Mouse (Mus musculus): ENCODE measurements around the gene Plch2. TPM values are rescaled to one million over a fixed set of nuclear protein-coding genes. Genes with fewer than 3 reads are reported as not detected.

Gene Plch2
- polyA plus RNA-seq, 1 experiment: 0.23 TPM

DNA sequence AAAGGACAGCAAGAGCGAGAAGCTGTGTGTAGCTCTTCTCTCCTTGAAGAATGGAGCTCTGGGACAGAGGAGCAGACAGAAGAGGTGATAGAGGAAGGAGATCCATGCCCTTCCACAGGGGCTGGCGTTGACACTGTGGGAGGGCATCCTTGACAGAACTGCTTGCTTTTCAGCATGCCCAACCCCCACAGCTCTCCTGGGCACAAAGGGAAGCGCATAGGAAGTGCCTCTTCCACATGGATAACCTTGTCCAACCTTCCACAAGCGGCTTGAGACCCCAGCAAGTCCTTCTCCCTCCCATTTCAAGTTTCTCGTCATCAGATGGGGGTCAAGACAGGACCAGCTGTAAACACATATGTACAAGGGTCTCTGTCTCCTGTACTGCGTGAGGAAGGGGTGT lies 23.5 kb downstream of the Plch2 start:
- no peak for TF ChIP-seq CTCF (IDR thresholded peaks at IDR 0.05; ENCODE audit: borderline replicate concordance, insufficient read depth, low read length)
- TF ChIP-seq POLR2A (IDR thresholded peaks at IDR 0.05; ENCODE audit: low read depth, low read length): no peak
- H3K4me1 ChIP-seq (ENCODE audit: control insufficient read depth, insufficient read depth, low read length): no peaks in the 10 kb centered on the region

DNA sequence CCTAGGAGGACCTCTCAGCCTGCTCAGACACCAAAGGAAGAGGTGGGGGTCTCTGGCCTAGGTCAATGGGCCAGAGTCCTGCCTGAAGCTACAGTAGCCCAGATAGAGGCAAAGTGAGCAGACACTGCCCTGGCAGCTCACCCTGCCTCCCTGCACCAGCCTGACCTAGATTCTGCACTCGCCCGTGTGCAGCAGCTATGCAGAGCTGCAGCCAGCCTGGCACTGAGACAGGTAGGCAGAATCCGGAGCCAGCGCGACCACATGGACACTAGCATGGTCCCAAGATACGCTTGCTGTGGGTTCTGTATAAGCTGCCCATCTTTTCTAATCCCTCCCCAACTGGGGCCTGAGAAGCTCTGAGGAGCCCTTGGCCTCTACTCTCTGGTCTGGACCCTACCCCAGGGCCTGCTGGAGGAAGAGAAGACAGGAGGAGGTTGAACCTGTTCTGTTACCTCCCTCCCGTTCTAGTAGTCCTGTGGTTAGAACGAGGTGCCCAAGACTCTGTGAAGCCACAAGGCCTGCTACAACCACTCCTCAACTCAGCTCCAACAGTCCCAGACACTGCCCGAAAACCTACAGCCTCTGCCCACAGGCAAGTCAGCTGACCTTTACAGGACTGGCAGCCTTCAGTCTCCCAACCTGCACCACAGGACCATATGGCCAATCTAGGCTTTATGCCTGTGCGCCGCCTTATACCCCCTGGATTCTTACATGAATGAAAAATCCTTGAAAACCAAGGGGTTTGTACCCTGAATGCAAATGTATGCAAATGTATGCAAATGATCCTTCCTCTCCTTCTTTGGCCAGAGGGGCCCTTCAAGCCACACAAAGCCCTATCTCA lies 32.2 kb downstream of the Plch2 start:
- no peaks in the 10 kb centered on the region for H3K4me1 ChIP-seq (ENCODE audit: control insufficient read depth, insufficient read depth, low read length)
- H3K27ac ChIP-seq (ENCODE audit: insufficient read depth, low read length): no peak overlapping the region
- H3K4me3 ChIP-seq (ENCODE audit: insufficient read depth, low read length): no peak overlapping the region
- no peak for TF ChIP-seq POLR2A (IDR thresholded peaks at IDR 0.05; ENCODE audit: low read depth, low read length)
- no peak for TF ChIP-seq CTCF (IDR thresholded peaks at IDR 0.05; ENCODE audit: borderline replicate concordance, insufficient read depth, low read length)

More for the DNA sequence above, 23.5 kb downstream of the Plch2 start:
- Histone ChIP-seq H3K27ac (ENCODE audit: insufficient read depth, low read length) (no peak overlapping the region), H3K4me3 (ENCODE audit: insufficient read depth, low read length) (no peak overlapping the region)

GRCm38 (mm10) chr4:155022228-155022855 lies 34.2 kb downstream of the Plch2 start:
- no peaks in the 10 kb centered on the region for H3K4me1 ChIP-seq (ENCODE audit: control insufficient read depth, insufficient read depth, low read length)
- TF ChIP-seq POLR2A (IDR thresholded peaks at IDR 0.05; ENCODE audit: low read depth, low read length) (no peak), CTCF (IDR thresholded peaks at IDR 0.05; ENCODE audit: borderline replicate concordance, insufficient read depth, low read length) (no peak)
- H3K27ac ChIP-seq (ENCODE audit: insufficient read depth, low read length): no peak overlapping the region
- H3K4me3 ChIP-seq (ENCODE audit: insufficient read depth, low read length): no peak overlapping the region

GRCm38 (mm10) chr4:155020813-155021212 lies 35.8 kb downstream of the Plch2 start:
- Histone ChIP-seq H3K27ac (ENCODE audit: insufficient read depth, low read length) (no peak overlapping the region), H3K4me1 (ENCODE audit: control insufficient read depth, insufficient read depth, low read length) (no peaks in the 10 kb centered on the region), H3K4me3 (ENCODE audit: insufficient read depth, low read length) (no peak overlapping the region)
- TF ChIP-seq CTCF (IDR thresholded peaks at IDR 0.05; ENCODE audit: borderline replicate concordance, insufficient read depth, low read length): no peak

- no peak overlapping the region for H3K4me3 ChIP-seq (ENCODE audit: insufficient read depth, low read length)
- H3K4me1 ChIP-seq (ENCODE audit: control insufficient read depth, insufficient read depth, low read length): no peaks in the 10 kb centered on the region
- H3K27ac ChIP-seq (ENCODE audit: insufficient read depth, low read length): no peak overlapping the region
- TF ChIP-seq POLR2A (IDR thresholded peaks at IDR 0.05; ENCODE audit: low read depth, low read length) (no peak), CTCF (IDR thresholded peaks at IDR 0.05; ENCODE audit: borderline replicate concordance, insufficient read depth, low read length) (no peak)
Observed at GRCm38 (mm10) chr4:155020141-155020540, 36.4 kb downstream of the Plch2 start.

GRCm38 (mm10) chr4:155019336-155019847 lies 37.2 kb downstream of the Plch2 start:
- Histone ChIP-seq H3K27ac (ENCODE audit: insufficient read depth, low read length) (no peak overlapping the region), H3K4me3 (ENCODE audit: insufficient read depth, low read length) (no peak overlapping the region), H3K4me1 (ENCODE audit: control insufficient read depth, insufficient read depth, low read length) (no peaks in the 10 kb centered on the region)
- TF ChIP-seq POLR2A (IDR thresholded peaks at IDR 0.05; ENCODE audit: low read depth, low read length) (no peak), CTCF (IDR thresholded peaks at IDR 0.05; ENCODE audit: borderline replicate concordance, insufficient read depth, low read length) (no peak)

DNA sequence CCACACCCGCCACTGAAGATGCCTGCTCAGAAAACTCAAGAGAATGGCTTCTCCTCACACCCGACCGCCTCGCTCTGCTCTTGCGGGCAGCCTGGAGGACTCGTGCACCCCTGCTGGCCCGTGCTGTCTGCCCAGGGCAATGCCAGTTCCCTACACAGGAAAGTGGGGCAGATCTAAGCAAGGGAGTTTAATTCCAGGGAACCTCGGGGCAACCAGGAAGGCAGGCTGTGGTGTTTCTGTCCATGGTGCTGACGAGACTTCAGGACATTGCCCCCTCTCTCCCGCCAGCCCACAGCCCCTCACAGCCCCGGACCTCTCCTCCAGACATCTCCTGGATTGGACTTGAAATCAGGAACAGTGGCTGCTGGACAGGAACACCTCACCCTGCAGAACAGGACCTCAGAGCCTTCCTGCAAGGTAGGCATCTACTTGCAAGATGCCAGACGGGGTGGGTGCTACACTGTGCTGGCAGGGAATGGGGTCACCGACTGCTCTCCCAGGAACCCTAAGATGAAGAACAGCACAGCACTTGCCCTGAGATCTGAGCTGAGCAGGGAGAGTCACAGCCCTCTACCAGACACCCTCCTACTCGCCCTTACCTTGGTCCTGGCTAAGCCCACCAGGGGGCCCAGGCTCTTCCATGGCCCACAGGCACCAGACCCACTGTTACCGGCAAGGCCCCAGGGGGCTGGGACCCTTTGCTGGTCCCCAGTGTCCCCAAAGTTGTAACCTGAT lies 37.8 kb downstream of the Plch2 start:
- H3K4me1 ChIP-seq (ENCODE audit: control insufficient read depth, insufficient read depth, low read length): no peaks in the 10 kb centered on the region
- no peak overlapping the region for H3K4me3 ChIP-seq (ENCODE audit: insufficient read depth, low read length)

DNA sequence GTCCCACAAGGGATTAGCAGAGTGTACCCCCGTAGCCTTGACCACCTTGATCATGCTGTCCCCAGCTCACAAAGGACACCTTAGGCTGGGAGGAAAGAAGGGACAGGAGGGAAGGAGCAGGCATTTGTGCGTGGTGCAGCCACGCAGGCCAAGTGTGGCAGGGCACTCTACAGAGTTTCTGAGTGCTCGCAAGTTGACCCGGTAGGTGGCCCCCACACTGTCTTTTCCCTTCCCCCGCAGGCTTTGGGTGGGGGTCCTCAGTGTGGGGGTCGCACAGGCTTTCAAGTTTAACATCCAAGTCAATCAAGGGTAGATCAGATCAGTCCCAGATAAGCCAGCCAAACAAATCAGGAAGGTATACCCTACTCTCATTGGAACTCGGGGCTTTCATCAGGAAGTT lies 38.5 kb downstream of the Plch2 start:
- Histone ChIP-seq H3K4me3 (ENCODE audit: insufficient read depth, low read length) (no peak overlapping the region), H3K4me1 (ENCODE audit: control insufficient read depth, insufficient read depth, low read length) (no peaks in the 10 kb centered on the region), H3K27ac (ENCODE audit: insufficient read depth, low read length) (no peak overlapping the region)
- TF ChIP-seq POLR2A (IDR thresholded peaks at IDR 0.05; ENCODE audit: low read depth, low read length) (no peak), CTCF (IDR thresholded peaks at IDR 0.05; ENCODE audit: borderline replicate concordance, insufficient read depth, low read length) (no peak)

More for the DNA sequence above, 37.8 kb downstream of the Plch2 start:
- H3K27ac ChIP-seq (ENCODE audit: insufficient read depth, low read length): no peak overlapping the region
- TF ChIP-seq CTCF (IDR thresholded peaks at IDR 0.05; ENCODE audit: borderline replicate concordance, insufficient read depth, low read length) (no peak), POLR2A (IDR thresholded peaks at IDR 0.05; ENCODE audit: low read depth, low read length) (no peak)

DNA sequence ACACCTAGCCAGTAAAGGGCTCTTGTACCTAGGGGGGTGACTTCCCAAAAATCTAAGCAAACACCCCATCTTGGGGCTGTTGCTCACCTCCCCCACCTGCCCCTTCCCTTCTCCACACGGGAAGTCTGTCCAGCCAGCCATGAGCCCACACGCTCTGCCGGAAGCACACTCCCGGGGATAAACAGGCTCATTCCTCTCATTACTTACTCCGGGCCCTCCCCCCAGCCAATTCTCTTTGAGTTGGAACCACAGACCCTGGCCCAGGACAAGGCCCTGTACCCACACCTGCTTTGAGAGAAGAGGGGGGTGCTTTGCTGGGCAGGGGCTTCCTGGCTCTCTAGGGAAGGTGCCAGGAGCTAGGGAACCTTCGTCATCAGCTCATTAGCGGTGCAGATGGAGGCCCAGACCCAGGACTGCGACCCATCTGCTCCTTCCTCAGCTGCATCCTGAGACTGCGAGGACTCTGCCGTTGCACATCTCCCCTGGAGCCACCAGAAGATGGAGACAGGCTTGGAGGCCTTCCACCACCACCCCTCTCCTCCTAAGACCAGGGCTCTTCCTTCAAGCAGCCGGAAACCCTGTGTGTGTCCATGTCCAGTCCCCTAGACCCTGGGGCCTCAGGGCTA lies 39.2 kb downstream of the Plch2 start:
- no peak overlapping the region for H3K4me3 ChIP-seq (ENCODE audit: insufficient read depth, low read length)
- H3K27ac ChIP-seq (ENCODE audit: insufficient read depth, low read length): no peak overlapping the region
- no peaks in the 10 kb centered on the region for H3K4me1 ChIP-seq (ENCODE audit: control insufficient read depth, insufficient read depth, low read length)
- TF ChIP-seq CTCF (IDR thresholded peaks at IDR 0.05; ENCODE audit: borderline replicate concordance, insufficient read depth, low read length) (no peak), POLR2A (IDR thresholded peaks at IDR 0.05; ENCODE audit: low read depth, low read length) (no peak)

Data from embryonic fibroblast, embryonic 13.5 days (primary cell).